Mouse (Mus musculus): ENCODE data around the gene Vmn1r183.

DNA sequence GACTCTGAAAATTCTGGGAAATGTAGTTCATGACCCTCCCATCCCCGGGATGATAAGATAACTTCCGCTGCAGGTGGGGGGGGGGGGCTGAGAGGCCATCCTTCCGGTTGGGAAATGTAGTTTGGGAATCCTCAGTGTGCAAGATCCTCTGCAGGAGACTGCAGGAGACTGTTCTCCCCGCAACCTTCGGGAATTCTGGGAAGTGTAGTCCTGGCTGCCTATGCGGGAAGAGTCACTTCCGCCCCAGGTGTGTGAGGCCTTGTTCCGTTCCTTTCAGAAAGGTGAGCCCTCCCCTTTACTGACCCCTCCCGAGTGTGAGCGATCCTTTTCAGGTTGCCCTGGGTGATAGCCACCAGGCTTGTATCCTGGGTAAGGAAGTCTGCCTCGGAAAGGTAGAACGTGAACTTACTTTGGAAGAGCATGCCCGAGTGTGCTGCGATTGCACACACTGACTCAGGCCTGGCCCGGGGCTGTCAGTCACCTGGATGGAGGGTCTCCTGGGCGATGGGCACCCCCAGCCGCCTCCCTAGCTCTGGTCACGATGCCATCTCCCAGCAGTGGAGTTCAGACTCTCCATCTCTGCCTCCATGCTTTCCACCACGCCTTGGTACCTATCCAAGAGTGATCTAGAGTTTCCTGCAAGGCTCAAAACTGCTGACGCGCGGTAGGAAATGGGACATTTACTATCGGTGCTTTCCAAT lies 59.3 kb downstream of the Vmn1r183 start, which contains the start of gene Zfp112:
- no peak for TF ChIP-seq POLR2A (IDR thresholded peaks at IDR 0.05; ENCODE audit: borderline replicate concordance, low read depth, low read length)
- no peak for TF ChIP-seq CTCF (IDR thresholded peaks at IDR 0.05; ENCODE audit: low read depth, low read length)

All from bone marrow macrophage, adult 2 months (primary cell).